Mouse (Mus musculus) left cerebral cortex, adult 2 months (tissue): ENCODE measurements around the gene Ercc8. TPM values are rescaled to one million over a fixed set of nuclear protein-coding genes. Genes with fewer than 3 reads are reported as not detected.

ENCODE experiments used
- DNase-seq, 2 experiments: peaks; one replicate each; pipeline ENCODE4 v3.0.0; 2021 to 2022; ENCODE audit warnings: low spot score in 2 of 2, mixed read lengths in 1 of 2; ENCODE audit errors: extremely low spot score in 1 of 2
- H3K27ac ChIP-seq: fragments of 200-600 bp; 2 replicates; pipeline ENCODE4 v1.8.1; 2022
- H3K4me3 ChIP-seq: fragments of 200-600 bp; 2 replicates; pipeline ENCODE4 v1.8.1; 2022
- CTCF ChIP-seq: fragments of 200-600 bp; IDR thresholded peaks from 2 replicates; pipeline ENCODE4 v1.8.1; 2022; ENCODE audit warnings: antibody characterized with exemption, mild to moderate bottlenecking, moderate library complexity
- intact Hi-C: fragments of 180-260 bp; cut with DNase I; formaldehyde crosslinking; loops from one replicate; pipeline ENCODE4 v1.15.1; 2025
- total RNA-seq, 2 experiments: library from RNA; stranded (reverse); gene quantifications; 2 replicates each; pipeline ENCODE4 v1.2.3; 2021

The Ercc8 gene
- total RNA-seq, 2 experiments from 2014 or later, result 17.5 to 19.9 TPM

DNA sequence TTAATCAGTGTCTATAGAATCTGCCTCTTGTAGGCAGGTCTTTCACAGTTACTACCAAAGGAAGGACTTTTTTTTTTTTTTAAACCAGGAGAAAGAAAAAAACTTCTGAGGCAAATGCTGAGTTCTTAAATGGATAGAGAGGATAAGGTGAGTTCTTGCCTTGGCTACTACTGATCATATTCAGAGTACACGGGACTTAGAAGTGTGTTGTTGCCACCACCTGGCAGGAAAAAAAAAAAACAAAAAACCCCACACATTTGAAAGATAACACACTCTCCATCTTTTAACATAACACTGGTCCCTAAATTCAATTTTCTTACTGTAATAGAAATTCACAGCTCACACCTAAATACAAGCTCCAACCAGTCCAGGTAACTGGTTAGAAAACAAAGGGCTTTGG, 30.6 kb upstream of the Ercc8 start:
- Histone ChIP-seq H3K27ac (no peak overlapping the region), H3K4me3 (no peak overlapping the region)
- intact Hi-C loops, result no loop called here
- no peak for DNase-seq
- no peak for TF ChIP-seq CTCF

DNA sequence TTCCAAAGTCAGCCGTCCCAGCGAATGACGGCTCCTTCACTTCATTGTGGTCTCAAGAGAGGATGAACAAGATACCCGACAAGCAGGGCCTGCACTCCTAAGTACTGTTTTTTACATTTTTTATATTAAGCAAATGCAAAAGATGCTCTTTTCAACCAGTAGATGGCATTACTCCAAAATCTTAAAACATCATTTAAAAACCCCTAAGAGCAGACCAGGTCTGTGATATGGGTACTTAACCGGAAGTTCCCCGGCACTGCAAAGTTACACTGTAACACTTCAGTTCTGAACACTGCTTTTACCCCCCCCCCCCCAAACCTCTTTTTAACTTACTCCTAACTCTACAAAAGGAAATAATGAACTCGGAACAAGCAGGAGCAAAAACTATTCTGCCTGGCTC, 29.5 kb upstream of the Ercc8 start:
- Histone ChIP-seq H3K4me3 (no peak overlapping the region), H3K27ac (no peak overlapping the region)
- TF ChIP-seq CTCF, result peak; percentile 39
- no peak for DNase-seq
- intact Hi-C loops, result no loop called here

DNA sequence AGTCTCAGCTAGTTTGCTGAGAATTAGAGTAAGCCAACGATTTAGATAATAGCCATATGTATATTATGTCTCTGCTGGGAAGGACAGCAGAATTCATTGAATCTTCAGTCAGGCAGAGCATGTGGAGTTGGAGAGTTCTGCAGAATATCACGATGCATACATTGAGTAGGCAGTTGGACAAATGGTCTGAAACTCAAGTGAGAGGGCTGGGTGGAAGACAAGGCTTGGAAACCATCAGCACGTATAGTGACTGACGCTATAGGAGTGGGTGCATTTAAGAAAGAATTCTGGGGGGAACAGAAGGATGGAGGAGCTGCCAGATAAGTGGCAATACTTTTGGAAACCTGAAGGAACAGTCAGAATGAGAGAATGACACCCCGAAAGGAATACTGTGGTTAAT, 27.8 kb upstream of the Ercc8 start:
- intact Hi-C loops, result loop anchor here (2.0 kb wide), 1 partner anchor 22 kb away; no protein-coding TSS in a partner anchor
- Histone ChIP-seq H3K4me3 (no peak overlapping the region), H3K27ac (peak overlapping the region; percentile 1; the same call in 1 of the 2 replicates)
- no peak; the same call in 1 of the 2 replicates for TF ChIP-seq CTCF
- no peak for DNase-seq

DNA sequence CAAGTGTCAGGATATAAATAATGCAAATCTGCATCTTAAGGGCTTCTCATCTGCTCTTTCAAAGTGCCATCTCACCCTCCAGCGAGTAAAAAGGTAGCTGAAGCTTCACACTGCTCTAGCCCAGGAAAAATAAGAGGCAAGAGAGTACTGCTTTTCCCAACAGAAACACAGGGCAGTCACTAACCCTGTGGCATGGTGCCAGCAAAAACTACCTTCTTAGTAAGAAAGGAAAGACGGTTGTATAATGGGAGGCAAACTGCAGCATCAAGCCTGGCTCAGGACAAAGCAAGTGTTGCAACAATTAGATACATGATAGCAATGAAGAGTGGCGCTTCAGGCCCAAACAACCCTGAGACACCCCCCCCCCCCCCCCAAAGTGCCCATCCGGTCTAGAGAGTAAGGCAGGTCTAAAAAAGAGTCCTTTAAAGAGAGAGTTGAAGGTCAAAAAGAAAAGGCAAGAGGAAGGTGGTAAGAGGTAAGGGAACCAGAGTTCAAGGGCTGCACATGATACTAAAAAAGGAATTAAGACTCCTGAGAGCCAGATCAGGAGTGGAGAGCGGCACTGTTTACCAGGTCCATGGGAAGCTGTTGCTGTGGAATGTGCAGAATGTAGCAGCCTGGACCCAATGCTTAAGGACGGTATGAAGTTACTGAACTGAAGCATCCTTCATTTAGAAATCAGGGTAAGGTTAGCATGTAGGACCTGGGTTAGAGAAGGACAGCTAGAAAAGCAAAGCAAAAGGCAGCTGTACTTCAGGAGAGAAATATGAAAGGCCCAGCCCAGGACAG, 26.3 kb upstream of the Ercc8 start:
- H3K27ac ChIP-seq, result no peak overlapping the region
- intact Hi-C loops, result no loop called here

DNA sequence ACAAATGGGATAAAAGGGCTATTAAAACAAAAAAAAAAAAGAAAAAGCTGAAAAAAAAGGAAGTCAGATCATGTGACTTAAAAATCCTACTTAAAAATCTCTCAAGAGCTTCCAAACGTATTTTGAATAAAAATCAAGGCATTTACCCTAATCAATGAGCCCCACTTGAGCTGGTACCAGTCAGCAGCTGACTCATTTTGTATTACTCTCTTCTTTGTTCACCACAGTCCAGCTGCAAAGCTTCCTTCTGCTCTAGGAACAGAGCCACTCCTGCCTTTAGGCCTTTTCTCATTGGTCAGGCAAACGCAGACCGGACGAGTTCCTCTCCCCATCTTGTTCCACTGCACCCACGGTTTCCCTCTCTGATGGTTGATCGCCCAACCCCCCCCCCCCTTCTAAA, 22.9 kb upstream of the Ercc8 start:
- no peak overlapping the region; the same call in 1 of the 2 replicates for H3K27ac ChIP-seq
- TF ChIP-seq CTCF, result no peak
- intact Hi-C loops, result loop anchor here (5.0 kb wide), 1 partner anchor 243 kb away; no protein-coding TSS in a partner anchor
- no peak for DNase-seq
- H3K4me3 ChIP-seq, result no peak overlapping the region

More for the DNA sequence above, 26.3 kb upstream of the Ercc8 start:
- DNase-seq, result no peak
- no peak overlapping the region for H3K4me3 ChIP-seq
- no peak for TF ChIP-seq CTCF

DNA sequence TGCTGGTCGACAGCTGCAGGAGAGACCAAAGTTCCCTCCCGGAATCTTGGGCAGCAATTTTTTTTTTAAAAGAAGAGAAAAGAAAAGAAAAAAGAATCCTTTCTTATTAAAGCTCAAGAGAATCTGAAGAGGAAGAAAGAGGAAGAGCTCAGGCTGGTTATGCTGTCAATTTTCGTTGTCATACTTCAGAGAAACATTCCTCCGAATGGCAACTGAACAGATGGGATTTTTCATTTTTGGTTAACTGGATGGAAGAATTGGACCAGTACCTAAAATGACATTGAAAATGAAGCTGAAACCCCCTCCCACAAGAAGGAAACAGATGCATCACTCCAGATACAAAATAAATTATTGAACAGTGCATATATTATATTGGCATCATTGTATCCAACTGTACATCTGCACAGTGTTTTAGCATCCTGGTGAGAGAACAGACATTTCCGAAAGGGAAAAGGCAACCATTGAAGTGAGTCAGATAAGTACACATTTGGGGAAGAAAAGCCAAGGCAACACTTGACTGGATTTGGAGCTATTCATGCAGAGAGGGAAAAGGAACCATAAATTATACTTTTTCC, 20.0 kb upstream of the Ercc8 start:
- no peak for TF ChIP-seq CTCF
- Histone ChIP-seq H3K4me3 (no peak overlapping the region), H3K27ac (no peak overlapping the region)
- intact Hi-C loops, result loop anchor here (5.0 kb wide), 1 partner anchor 246 kb away; no protein-coding TSS in a partner anchor
- DNase-seq, result no peak

DNA sequence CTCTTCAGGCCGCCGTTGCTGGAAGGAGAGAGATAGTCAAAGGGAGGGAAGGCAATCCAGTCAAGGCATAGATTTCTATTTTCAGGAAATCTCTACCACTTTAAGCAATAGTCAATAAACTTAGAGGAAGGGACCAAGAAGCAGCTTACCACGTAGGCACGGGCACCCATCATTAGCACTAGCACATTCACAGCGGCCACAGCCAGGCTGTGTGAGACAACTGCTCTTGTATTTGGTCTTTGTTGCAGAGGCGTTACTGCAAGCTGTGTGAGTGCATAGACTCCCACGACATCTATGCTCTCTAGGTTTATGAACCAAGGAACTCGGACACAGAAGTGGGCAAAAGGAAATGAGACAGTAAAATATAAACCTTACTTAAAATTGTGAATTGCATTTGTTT, 14.4 kb upstream of the Ercc8 start:
- no peak for DNase-seq
- intact Hi-C loops, result loop anchor here (10.0 kb wide), 1 partner anchor 899 kb away; no protein-coding TSS in a partner anchor
- TF ChIP-seq CTCF, result no peak

DNA sequence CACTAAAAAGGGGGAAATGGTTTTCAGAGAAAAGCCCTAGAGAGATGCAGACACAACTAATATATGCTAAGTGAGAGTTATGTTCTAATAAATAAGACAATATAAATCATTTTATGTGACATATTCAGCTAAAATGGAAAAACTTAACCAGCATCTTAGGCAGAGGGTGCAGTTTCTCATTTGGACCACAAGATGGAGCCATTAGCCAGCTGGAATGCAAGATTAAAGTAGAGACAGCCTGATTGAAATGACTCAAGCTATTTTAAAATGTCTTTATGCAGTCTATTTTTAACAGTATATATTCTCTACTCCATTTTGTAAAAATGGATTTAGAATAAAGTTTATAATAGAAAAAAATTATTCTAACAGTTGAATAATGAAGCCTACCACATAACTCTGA, 6.7 kb upstream of the Ercc8 start:
- intact Hi-C loops, result loop anchor here (2.0 to 10.0 kb wide), 7 partner anchors 21 to 1039 kb away; partner anchors contain the start of gene Smim15
- peak; percentile 76 for TF ChIP-seq CTCF
- H3K4me3 ChIP-seq, result no peak overlapping the region
- no peak overlapping the region for H3K27ac ChIP-seq
- no peak for DNase-seq

More for the DNA sequence above, 14.4 kb upstream of the Ercc8 start:
- no peak overlapping the region for H3K4me3 ChIP-seq
- no peak overlapping the region for H3K27ac ChIP-seq

DNA sequence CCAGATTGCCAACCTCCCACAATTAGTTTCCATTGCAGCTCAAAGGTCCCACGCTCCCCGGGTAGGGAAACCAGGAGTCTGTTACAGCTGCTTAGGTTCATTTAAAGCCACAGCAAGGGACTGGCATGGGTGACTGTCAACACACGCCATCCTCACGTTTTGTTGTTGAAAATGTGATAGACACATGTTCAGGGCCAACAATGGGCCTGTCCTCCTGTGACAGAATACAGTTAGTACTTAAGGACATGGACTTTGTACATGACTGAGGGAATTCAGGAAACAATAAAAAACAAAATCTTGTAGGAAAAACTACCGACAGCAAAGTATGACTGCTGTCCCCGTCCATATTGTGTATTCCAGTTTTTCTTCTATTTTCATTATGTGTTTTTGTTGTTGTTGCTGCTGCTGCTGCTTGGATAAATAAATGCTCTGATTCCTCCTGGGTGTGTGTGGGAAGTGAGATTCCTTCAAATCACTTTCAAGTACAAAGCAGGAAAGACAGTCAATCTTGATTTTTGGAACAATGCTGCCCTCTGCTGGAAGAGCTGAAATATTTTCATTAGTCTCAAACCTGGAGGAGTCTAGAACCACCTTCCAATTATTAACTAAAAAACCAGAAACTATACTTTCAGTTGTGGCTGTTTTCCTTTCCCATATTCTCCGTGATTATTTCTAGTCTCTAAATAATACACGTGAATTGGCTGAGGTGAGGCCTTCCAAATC, 5.7 kb upstream of the Ercc8 start:
- Histone ChIP-seq H3K4me3 (no peak overlapping the region), H3K27ac (0 out of 2 replicates have a peak overlapping the region, but pooled peaks have one; percentile 24)
- peak; percentile 40 to 55 for DNase-seq
- peak; percentile 74 for TF ChIP-seq CTCF
- intact Hi-C loops, result loop anchor here (1.0 to 10.0 kb wide), 8 partner anchors 22 to 1041 kb away; partner anchors contain the start of gene Smim15

DNA sequence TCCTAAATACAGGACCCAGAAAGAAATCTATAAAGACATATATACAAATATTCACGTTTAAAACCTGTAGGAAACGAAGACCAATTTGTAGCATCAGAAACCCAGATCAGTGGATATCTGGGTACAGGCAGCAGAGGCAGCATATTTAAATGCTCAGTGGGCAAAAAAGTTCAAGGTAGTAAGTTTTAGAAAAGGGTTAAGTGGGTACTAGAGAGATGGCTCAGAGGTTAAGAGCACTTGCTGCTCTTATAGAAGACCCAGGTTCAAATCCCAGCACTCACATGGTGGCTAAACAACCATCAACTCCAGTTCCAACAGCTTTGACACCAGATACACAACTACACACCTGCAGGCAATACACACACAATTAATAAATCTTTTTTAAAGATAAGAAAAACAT, 1.4 kb upstream of the Ercc8 start:
- Histone ChIP-seq H3K4me3 (no peak overlapping the region), H3K27ac (no peak overlapping the region)
- intact Hi-C loops, result loop anchor here (10.0 kb wide), 1 partner anchor 392 kb away; no protein-coding TSS in a partner anchor
- no peak for DNase-seq
- TF ChIP-seq CTCF, result no peak

DNA sequence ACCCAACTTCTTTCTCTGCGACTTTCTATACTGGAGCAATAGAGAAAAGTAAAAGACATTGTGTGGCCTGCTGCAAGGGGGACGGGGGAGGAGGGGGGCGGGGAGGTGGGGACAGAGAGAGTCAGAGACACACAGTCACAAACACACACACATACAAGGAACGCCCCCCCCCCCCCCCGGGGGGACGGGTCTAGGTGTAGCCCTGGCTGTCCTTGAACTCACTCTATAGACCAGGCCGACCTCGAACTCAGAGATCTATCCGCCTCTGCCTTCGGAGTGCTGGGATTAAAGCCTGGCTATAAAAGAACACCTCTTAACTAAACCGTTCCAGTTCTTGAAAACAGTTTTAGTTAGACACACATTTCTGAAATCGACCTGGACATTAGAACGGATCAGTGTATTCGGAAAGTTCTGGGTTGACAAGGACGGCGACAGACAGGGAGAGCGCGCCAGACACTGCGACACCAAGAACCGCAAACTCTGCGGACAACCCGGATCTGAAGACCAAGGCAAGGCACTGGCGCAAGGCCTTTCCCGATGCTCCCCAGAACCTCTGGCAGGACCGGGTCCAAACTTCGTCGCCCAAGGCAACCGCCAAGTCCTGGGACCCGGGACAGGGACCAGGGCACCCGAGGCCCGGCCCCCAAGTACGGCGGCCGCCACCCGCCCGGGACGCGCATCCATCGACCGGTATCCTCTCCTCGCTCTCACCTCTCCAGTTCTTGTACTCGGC, 633 bp upstream of the Ercc8 start:
- Histone ChIP-seq H3K27ac (peak overlapping the region; percentile 58; the same call in 1 of the 2 replicates), H3K4me3 (peak overlapping the region; percentile 73)
- intact Hi-C loops, result loop anchor here (10.0 kb wide), 1 partner anchor 393 kb away; no protein-coding TSS in a partner anchor
- no peak for DNase-seq
- no peak for TF ChIP-seq CTCF
